Mouse (Mus musculus): ENCODE results near the gene Nid1. TPM values are rescaled to one million over a fixed set of nuclear protein-coding genes. Genes with fewer than 3 reads are reported as not detected.

The Nid1 gene
- total RNA-seq, 2 experiments from 2014 or later: 5.4 to 7.7 TPM

DNA sequence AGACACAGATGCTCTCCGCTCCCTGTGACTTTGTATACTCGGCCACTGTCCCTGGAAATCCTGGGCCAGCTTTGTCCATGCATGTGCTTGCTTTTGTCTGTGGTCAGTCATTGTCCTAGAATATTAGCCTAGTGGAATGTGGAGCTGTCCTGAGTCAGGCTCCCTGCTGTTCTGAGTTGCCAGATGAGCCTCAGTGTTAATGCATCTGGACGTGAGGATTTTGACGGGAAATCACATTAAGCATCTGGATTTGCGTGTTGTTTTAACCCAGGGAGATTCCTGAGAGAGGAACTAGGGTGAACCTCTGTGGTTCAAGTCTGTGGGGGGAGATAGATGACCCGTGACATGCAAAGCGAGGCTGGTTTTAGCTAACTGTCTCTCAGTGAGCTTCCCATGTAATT, 47.0 kb downstream of the Nid1 start:
- intact Hi-C loops (cut with DNase I): no loop called here
- DNase-seq (ENCODE audit: low spot score in 2 of 2): no peak

GRCm38 (mm10) chr13:13484883-13485282, 47.5 kb downstream of the Nid1 start:
- intact Hi-C loops (cut with DNase I): no loop called here
- DNase-seq (ENCODE audit: low spot score in 2 of 2): no peak

GRCm38 (mm10) chr13:13485682-13486081, 48.3 kb downstream of the Nid1 start:
- no peak for DNase-seq (ENCODE audit: low spot score in 2 of 2)

GRCm38 (mm10) chr13:13487851-13488250, 50.5 kb downstream of the Nid1 start:
- DNase-seq (ENCODE audit: low spot score in 2 of 2): peak in 1 of 2 experiments; percentile 16
- intact Hi-C loops (cut with DNase I): no loop called here

More at GRCm38 (mm10) chr13:13485682-13486081, 48.3 kb downstream of the Nid1 start:
- intact Hi-C loops (cut with DNase I): no loop called here

- intact Hi-C loops (cut with DNase I): no loop called here
- DNase-seq (ENCODE audit: low spot score in 2 of 2): no peak
Measured at GRCm38 (mm10) chr13:13489861-13490260, 52.5 kb downstream of the Nid1 start.

DNA sequence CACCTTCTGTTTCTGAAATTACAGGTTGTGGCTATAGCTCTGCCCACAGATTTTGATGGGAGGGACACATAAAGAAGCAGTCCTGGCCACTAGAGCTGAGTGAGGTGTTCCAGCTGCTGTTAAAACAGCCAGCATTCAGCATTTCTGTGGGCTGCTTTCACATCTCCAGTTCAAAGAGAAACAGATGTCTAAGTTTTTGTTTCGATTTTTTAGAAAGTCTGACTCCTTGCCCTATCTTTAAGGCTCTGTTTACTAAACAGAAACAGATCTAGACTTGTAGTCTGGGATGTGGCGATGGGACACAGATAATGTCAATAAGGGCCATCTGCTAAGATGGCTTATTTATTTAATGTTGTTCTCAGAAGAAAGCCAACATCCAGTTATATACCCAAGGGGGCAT, 54.8 kb downstream of the Nid1 start:
- no peak for DNase-seq (ENCODE audit: low spot score in 2 of 2)
- intact Hi-C loops (cut with DNase I): no loop called here

DNA sequence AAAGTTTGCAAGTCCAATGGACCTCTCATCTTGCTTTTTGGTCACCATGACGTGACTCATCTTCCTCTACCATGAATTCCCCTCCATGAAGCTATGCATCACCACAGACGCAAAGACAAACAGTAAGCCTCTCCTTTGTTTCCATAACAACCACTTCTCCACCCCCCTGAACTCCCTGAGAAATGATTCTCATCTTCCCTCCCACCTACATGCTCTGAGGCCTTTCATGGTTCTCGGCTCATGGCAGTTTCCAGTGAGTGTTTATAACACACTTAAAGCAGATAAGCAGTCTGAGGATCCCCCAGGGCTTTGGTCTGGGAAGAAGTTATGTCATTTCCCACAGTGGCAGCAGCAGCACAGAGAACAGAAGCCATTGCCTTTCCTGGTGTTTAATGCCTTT, 56.2 kb downstream of the Nid1 start:
- DNase-seq (ENCODE audit: low spot score in 2 of 2): no peak
- intact Hi-C loops (cut with DNase I): no loop called here

- DNase-seq (ENCODE audit: low spot score in 2 of 2): no peak
- intact Hi-C loops (cut with DNase I): no loop called here
Measured at GRCm38 (mm10) chr13:13498022-13498421, 60.7 kb downstream of the Nid1 start.

GRCm38 (mm10) chr13:13502406-13502805, 65.1 kb downstream of the Nid1 start:
- intact Hi-C loops (cut with DNase I): no loop called here
- DNase-seq (ENCODE audit: low spot score in 2 of 2): no peak

GRCm38 (mm10) chr13:13503695-13504386, 66.5 kb downstream of the Nid1 start:
- no peak for DNase-seq (ENCODE audit: low spot score in 2 of 2)
- intact Hi-C loops (cut with DNase I): no loop called here

GRCm38 (mm10) chr13:13505063-13505462, 67.7 kb downstream of the Nid1 start:
- intact Hi-C loops (cut with DNase I): no loop called here
- no peak for DNase-seq (ENCODE audit: low spot score in 2 of 2)

DNA sequence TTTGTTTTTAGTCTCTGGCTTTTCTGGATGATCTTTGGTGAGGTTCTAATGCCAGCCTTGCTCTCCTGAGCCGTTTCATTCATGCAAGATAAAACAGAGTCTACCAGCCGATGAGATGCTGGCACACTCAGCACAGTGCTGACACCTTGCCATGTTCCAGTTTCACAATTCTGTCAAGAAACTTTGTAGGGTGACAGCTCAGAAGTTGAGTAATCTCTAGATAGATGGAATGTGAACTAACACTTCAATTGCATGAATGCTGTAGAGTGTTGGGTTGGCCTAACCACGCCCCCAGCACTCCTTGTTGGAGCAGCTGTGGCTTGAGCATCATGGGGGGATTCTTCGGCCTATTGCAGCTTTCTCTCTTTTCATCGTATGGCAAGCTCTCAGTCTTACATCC, 69.2 kb downstream of the Nid1 start:
- intact Hi-C loops (cut with DNase I): no loop called here
- peak in 1 of 2 experiments; percentile 25 for DNase-seq (ENCODE audit: low spot score in 2 of 2)

DNA sequence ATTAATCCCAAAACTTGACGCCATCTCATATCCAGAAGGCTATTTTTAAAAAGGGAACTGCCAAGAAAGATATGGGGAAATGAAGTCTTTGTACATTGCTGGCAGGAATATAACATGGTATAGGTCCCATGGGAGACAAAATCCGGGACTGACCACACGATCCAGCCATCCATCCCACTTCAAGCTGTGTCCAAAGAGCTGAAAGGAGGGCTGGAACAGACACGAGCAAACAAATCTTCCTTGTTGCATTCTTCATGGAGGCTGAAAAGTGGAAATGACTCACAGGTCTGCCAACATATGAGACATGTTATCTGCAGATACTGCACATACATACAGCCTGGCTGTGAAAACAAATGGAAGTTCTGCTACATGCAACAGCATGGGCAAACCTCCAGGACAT, 77.5 kb downstream of the Nid1 start:
- DNase-seq (ENCODE audit: low spot score in 2 of 2): no peak
- intact Hi-C loops (cut with DNase I): no loop called here

- intact Hi-C loops (cut with DNase I): loop anchor here (2.0 kb wide), 1 partner anchor 96 kb away; no protein-coding TSS in a partner anchor
- DNase-seq (ENCODE audit: low spot score in 2 of 2): peak; percentile 80 to 82
Measured at GRCm38 (mm10) chr13:13516376-13517225, 79.2 kb downstream of the Nid1 start.

DNA sequence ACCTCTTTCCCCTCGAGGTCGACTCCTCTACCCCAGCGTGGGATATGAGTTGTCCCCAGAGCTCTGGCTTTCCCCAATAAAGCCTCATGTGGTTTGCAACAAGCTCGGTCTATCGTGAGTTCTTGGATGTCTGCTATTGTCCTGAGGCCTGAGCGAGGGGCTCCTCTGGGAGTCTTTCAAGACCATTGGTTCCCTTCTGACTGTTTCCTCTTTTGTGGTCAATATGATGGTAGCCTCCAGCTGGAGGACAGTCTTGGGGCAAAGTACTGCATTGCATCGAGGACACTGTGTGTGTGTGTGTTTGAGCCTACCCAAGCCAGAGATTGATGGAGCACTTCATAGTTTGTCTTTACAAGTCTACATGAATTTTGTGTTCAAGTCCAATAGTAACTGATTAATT, 80.8 kb downstream of the Nid1 start:
- no peak for DNase-seq (ENCODE audit: low spot score in 2 of 2)
- intact Hi-C loops (cut with DNase I): no loop called here

GRCm38 (mm10) chr13:13520436-13520835, 83.1 kb downstream of the Nid1 start:
- DNase-seq (ENCODE audit: low spot score in 2 of 2): no peak
- intact Hi-C loops (cut with DNase I): no loop called here

GRCm38 (mm10) chr13:13523625-13524584, 86.6 kb downstream of the Nid1 start:
- no peak for DNase-seq (ENCODE audit: low spot score in 2 of 2)
- intact Hi-C loops (cut with DNase I): no loop called here

DNA sequence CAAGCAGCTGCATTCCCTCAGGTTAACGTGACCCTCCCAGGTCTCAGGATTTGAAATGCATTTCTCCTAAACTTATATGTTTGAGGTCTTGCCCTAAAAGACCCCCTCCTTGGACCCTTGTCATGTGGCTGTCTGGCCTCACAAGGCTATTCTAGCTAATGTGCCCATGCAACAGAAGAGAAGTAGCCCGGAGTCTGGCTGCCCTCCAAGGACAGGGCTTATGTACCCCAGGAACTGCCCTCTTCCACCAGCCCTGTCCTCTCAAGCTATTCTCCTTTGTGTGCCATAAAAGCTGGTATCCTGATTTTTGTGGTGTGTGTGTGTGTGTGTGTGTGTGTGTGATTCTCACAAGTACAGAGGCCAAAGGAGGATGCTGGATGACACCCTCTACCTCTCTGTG, 87.9 kb downstream of the Nid1 start:
- intact Hi-C loops (cut with DNase I): no loop called here
- no peak for DNase-seq (ENCODE audit: low spot score in 2 of 2)

DNA sequence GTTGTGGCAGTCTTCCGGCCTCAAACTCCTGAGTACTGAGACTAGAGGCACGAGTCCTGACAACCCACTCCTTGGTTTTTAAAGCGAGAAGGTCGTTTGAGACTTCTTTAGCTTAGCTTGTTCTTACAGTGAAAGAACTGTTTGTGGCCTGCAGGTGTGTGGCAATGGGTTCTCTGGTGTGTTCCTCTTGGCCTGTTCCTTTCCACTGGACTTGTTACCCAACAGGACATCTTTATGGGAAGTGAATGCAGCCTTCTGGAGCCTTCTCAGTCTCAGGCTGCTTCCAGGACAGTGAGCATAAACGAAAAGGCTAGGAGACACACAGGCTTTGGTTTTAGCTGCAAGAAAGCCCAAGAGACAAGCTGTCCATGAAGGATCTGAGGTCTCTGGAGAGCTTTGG, 88.5 kb downstream of the Nid1 start:
- DNase-seq (ENCODE audit: low spot score in 2 of 2): no peak

DNA sequence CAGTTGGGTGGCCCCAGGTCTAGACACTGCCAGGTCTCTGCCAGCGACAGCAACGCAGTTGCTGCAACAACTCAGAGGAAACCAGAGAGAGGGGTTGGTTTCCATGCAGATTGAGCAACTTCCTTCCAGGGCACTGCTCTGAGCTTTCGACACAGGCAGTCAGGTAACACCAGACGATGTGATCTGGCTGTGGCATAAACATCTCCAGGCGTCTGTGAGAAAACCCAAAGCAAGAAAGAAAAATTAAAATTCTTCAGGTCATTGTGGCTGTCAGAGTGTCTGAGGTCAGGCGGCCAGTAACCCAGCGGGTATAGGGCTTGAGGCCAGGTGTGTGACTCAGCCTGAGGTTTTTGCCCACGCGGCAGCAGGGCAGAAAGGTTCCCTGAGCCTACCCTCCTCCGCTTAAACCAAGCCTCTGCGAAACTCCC, 91.8 kb downstream of the Nid1 start:
- intact Hi-C loops (cut with DNase I): no loop called here
- no peak for DNase-seq (ENCODE audit: low spot score in 2 of 2)

More for the DNA sequence above, 88.5 kb downstream of the Nid1 start:
- intact Hi-C loops (cut with DNase I): no loop called here

Measured in left cerebral cortex, postnatal 36 days (tissue).